Mouse (Mus musculus) right cerebral cortex, postnatal 36 days (tissue): ENCODE measurements at regions not wholly inside any gene's neighbourhood (a gene's known extent, or its start where the extent isn't known, plus 50 kb on each side); places are given as distances from the start of the nearest gene placed in this dataset.

Experiments used
- DNase-seq, 2 experiments: peaks; one replicate each; pipeline ENCODE4 v3.0.0; 2022; ENCODE audit warnings: low spot score in 2 of 2, mixed read lengths in 1 of 2

DNA sequence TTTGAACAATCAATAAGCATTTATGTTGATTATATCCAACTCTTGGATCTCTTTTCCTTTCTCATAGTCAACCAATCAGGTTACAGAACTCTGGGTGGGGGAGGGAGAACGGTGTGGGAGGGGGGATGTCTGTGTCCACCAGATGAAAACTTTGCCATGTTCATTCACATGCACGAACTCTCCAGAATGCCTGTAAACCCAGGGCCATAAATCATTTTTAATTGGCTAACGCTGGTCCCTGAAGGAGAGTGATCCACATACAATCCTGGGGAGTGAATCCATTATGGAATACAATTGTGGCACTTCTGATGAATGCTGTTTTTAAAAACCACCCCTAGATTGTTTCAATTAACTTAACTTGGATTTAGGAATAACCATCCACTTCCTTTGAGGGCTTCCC lies 194.1 kb upstream of the Prickle1 start:
- DNase-seq = no peak

DNA sequence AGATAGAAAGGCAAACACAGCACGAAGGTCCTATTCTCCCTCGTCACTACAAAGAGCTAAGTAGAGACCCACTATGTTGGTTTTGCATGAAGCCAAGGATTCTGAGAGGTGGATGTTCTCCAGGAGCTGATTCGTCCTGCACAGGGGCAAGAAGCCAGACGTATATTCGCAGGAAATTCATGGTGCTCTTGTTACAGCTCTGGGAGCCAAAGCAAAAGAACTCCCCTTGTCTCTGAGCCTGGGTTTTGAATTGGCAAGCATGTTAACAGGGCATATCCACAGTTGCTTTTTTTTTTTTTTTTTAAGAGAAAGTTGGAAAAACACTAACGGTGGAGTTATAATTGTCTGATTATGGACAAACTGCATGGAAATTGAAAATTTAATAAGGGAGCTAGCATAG lies 191.7 kb upstream of the Prickle1 start:
- DNase-seq = no peak

DNA sequence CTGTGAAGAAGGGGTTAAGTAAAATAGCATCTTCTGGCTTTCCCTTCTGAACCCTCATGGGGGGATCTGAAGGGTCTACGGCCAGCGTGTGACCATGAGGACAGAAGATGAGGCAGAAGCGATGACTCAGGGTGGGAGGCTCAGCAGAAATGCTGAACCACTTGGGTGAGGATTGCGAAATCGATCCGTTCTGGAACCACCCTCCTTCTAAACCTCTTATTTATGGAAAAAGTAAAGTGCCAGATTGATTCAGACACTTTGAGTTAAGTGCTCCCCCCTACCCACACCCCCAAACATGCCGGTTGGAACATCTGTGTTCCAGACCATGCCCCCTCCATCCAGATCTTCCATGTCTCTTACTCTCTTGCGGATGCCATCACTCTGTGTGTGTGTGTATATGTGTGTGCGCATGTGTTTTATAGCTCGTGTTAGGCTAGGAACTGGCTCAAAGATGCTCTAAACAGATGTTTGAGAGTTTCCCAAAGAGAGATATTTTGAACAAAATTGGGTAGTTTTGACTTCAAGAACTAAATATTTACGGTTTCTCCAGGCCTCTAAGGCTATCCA lies 190.2 kb upstream of the Prickle1 start:
- no peak for DNase-seq

DNA sequence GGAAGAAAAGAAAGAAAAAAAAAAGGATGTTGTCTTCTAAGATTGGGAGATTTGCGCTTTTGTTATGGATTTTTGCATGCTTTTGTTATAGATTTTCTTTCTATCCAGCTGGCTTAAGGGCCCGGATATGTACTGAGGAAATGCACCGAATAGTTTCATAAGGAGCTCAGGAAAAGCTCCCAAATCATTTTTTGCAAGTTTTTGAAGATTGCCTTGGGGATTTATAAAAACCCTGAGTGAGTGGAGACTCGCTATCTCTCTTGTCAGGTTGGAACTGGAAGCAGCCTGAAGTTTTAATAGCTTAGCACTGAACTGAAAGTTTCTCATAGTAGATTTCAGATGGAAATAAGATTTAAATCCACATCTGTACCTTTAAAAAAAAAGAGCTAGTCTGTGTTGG lies 188.0 kb upstream of the Prickle1 start:
- DNase-seq = no peak

DNA sequence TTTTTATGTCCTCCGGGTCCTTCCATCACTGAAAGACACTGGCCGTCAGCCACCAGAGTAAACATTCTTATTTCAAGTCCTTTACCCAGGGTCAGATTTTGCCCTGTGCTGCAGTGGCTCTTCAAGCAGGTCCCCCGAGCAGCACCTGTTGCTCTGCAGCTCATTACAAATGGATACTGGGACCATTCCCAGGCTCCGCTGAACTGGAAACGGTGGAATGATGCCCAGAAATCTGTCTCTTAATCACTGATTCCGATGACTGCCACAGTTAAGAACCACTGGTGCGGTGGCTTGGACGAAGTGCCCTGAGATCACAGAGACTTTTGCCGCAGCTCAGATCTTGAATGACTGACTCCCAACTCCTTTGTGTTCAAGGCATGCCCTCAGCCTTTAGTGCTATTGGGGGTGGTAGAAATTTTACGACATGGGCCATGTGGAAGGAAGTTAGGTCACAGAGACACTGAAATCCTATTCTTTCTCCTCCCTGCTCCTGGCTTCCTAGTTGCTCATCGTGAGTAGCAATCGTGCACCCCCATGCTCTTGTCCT lies 179.6 kb upstream of the Prickle1 start:
- no peak for DNase-seq

DNA sequence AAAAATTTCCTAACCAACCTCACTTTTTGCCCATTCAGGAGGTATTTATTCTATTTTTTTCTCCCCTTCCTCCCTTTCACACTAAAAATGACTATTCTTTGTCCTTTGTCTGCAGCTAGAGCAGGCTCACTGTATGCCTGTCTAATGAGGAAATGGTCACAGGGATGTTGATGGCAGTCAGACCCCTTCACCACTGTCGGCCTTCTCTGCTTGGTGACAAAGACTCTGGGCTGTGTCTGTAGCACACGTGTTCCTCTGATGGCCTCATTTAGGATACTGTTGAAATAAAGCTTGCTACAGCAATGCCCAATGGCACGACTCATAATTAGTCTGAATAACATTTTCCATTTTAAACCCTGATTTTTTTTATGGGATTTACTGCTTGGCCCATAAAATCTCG lies 178.6 kb upstream of the Prickle1 start:
- DNase-seq = no peak

DNA sequence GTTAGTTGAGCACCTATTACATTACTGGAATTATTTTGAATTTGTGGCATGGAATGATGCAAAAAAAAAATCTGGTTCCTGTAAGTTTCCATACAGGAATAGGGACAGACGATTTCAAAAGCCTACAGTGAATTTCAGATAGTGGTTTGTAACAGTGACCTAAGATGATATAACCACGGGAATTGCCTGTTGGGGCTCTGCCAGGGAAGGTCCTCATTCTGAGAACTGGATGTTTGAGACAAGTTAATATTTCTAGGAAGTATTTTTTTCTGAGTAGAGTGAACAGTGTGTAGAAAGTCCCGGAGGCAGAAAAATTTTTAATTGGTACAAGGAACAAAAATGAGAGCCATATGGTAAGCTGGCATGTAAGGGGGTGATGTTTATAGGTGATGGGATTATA lies 171.3 kb upstream of the Prickle1 start:
- DNase-seq = no peak

DNA sequence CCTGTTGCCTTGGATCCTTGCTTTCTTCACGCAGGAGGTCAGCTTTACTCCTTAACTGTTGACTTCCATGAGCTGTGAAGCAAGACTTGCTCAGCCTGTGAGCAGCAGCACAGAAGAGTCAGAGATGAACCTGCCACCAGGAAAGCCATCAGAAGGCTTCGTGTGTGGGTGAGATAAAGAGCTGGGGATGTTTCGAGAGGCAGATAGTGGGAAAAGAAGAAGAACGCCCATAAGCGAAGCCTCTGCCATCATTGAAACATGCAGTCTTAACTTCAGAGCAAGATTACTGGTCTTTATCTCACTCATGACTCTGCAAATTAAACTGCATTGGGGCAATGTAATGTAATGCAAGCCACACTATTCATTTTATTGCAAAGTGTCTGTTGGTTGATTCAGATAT lies 167.4 kb upstream of the Prickle1 start:
- DNase-seq = no peak

DNA sequence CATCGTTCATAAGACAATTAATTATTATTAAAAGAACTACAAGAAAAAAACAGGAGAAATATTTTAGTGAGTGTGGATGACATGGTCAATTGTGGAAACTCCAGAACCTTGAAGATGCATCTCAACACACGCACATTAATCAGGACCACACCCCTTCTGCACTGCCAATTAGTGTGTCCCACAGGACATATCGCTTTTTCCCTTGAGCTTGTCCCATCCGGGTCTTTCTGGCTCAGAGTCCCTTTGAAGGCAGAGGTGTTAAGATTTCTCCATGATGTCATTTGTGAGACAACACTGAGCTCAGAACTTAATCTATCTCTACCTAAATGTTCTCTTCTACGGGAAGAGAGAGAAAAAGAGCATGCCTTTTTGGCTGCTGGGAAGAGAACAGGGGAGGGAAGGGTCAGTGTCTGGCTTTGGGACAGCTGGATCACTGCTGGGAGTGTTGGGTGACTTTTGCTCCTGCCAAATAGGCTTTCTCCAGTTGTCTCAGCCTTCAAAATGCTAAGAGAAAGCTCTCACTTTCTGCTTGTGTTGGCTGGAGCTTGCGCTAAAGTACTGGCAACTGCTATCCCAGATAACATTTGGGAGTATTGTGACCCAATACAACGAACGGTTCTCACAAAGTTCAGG lies 162.6 kb upstream of the Prickle1 start:
- DNase-seq = no peak

DNA sequence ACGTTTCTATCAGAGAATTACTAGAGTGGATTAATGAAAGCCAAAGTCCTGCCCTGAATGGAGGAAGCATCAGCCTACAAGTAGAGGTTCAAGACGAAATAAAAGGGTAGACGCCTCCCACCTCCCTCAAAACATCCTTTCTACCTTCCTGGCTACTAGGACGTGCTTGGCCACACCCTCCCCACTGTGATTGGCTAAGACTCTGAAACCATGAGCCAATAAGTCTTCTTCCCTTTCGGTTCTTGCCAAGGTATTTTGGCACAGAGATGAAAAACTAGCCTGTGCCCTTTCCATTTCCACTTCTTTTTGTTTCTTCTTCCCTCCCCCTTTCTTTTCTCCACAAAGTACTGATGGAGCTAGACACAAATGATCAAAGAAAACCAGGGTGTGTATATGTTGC lies 160.3 kb upstream of the Prickle1 start:
- no peak for DNase-seq

DNA sequence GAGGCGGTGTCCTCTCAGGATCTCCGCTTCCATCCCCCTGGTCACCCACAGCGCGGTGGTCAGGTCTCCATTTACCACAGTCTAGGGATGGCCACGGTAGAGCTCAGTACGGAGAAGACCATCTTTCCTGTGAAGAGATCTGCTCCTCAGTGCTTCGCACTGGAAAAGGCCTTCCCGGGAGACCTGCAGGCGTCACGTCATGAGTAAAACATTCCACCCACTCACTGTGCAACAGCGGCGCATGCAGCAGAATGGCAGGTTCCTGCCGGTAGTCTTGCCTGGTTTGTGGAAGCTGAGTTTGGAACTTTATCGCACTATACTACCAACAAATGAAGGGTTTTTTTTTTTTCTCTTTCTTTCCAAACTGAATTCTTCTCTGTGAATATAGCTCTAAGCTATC lies 156.1 kb upstream of the Prickle1 start:
- DNase-seq = peak; percentile 32 to 59

DNA sequence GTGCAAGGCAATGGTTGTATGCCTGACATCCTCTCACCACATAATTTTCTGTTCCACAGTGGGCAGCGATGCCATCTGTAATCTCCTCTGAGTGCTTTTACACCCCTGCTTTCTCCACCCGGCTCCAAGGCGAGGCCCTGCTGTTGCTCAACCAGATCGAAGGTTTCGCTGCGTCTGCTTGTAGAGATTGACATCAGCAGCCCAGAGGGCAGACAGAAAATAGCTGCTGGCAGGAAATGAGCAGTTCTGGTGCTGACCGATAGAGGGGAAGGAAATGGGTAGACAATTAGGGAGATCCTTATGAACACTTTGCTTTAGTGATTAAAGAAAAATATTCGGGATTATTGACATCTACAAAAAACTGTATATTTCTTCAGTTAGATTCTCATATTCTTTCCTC lies 155.3 kb upstream of the Prickle1 start:
- DNase-seq = peak in 1 of 2 experiments; percentile 11

DNA sequence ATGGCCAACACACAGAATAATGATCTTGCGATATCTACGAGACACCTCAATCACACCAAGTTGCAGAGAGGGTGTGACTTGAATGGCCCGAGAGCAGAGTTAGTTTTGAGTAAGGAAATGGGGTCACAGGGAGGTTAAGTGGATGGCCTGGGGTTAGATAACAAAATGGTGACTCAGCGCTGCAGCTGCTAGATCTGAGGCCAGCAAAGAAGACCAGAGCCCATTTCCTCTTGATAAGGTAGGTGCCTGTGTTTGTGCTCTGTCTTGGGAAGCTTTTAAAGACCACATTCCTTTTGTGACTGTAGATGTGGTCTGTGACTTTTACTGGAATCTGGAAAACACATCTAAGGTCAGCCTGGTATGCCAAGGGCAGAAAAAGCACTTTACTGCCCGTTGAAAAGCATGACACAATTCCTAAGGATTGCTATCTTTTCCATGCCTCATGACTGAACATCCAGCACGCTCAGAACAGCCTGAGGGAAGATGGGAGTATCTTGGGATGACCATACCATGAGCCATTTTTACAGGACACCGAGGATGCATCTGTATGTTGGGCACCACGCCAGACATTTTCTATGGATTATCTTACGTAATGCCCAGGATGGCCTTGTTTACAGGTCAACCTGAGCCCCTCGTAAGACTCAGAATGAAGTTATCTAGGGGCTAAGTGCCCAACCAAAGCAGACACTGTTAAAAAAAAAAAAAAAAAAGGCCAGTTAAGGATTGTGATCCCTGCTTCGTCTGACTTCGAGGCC lies 148.7 kb upstream of the Prickle1 start:
- no peak for DNase-seq

DNA sequence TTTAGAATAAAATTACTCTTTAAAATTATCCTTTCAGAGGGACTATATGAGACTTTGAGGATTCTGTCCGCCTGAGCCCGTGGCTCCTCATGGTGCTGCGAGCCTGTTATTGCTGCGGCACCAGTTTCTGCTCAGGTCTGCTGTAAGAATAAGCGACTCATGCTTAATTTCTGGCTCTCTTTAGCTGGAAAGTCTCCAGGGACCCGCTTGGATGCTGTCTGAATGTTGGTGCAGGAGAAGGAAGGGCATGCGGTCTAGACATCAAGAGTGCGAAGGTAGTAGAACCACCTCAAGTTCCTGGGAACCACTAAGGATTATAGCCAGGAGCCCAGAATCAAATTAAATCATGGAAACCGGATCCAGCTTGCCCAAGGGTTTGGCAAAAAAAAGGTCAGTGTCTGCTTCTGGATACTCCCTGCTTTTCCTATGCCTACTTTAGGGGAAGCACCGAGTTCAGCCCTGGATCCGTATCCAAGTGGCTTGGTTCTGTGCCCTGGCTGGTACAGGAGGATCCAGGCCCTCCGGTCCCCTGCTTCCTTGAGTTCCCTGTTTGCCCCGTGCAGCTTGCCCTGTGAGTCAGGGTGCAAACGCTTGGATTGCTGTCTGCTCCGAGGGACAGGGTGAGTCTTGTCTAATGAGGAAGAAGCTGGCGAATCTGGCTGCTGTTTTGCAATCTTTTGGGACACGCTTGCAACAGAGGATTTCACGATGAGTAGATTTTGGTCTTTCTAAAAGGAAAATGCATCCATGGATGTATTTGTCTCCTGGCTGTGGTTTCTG lies 138.2 kb upstream of the Prickle1 start:
- no peak for DNase-seq

DNA sequence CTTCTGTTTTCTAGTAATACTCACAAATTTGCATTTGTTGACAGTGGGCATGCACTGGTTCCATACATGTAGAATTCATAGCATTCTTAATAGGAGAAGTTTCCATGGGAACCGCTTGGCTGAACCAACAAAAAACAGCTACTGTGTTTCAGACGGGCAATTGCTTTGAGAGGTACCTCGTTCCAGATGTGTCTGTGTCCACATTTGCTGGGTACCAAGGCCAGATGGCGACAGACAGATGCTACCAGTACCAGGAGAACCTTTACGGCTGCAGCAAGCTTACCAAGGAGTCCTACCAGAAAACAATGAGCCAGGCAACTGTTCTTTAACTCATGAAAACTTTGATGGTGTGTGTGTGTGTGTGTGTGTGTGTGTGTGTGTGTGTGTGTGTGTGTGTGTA lies 137.1 kb upstream of the Prickle1 start:
- no peak for DNase-seq

DNA sequence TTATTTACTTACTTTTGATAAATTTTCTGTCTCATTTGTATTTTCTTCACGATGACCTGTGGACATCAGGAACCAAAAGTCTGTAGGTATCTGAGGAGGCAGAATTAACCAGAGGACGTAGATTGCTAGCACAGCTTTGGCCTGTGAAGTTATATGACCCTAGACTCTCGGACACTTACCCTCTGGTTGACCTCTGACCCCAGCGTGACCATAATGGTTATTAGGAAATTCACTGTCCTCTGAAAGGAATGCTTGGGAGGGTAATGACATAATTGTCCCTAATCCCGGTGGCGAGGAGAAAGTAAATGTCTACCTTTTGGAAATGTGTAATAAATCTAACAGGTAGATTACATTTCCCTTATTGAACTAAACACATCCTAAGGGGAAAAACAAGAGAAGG lies 135.5 kb upstream of the Prickle1 start:
- no peak for DNase-seq

DNA sequence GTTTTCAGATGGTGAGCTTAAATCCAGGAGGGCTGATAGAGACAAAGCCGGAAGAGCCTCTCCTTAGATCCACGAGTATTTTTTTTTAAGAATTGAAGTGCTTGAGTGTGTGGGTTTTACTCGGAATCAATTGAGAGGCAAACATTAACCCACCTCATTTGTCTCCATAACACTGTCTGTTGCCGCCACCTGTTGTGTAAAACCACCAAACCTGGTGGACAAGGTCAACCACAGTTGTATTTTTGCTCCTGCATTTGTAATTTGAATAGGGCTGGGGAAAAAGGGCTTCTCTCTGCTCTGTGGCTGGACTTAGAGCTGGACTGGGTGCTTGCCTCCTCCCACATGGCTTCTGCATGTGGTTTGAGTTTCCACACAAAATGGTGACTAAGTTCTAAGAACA lies 119.8 kb upstream of the Prickle1 start:
- no peak for DNase-seq

DNA sequence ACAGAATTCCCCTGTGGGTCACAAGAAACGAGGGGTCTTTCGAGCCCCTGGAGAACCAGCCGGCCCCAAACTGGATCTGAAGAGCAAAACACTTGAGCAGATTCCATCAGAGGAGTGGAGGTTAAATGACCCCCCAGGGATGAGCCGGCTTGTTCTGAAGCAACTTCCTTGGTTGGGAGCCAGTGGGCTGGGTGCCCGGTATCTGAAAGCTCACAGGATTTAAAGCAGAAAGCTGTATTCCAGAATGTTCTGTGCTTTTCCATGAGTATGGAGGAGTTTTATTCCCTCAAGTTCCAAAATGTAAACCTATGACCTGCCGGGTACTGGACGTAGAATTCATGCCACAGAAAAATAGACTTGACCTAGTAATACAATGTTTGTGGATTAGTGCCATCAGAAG lies 117.7 kb upstream of the Prickle1 start:
- peak in 1 of 2 experiments; percentile 14 for DNase-seq

DNA sequence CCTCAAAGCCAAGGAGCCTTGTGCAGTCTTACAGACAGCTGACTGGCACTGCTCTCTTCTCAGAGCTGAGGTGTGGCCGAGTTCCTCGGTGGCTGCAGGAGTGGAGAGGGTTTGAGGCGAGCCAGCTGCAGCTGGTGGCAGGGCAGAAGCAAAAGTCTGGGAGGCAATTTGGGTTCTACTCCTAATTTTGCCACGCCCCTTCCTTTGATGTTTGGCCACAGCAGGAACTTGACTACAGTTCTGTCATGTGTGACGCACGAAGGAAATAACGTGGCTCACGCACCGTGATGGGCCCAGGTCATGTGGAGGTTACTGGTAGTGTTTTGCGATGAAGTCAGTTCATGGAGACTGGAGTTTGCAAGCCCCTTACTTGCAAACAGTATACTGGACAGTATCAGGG lies 116.9 kb upstream of the Prickle1 start:
- no peak for DNase-seq

DNA sequence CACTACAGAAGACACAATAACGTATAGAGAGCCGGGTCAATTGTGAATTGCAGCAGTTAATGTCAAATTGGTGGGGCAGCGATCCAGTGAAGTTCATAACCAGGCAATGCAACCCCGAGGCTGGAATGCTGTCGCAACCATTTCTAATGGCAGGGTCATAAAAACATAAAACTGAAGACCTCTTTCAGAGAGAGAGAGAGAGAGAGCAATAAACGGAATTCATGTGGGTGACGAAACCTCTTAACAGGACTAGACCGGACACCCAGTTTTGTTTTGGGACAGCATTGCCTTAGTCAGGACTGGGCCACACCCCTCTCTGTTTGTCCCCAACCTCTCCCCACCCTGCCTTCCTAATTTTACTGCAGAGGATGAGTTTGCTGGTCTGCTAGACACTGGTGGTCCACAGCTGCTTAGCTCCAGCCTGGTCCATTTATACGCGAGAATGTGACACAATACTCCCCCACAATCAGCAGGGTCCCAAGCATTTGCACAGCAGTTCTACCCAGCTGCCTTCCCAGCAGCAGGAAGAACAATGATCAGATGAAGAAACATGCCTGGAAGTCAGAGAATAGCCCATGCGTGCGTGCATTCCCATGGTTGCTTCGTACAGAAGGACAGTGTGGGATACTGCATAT lies 115.6 kb upstream of the Prickle1 start:
- DNase-seq = no peak

DNA sequence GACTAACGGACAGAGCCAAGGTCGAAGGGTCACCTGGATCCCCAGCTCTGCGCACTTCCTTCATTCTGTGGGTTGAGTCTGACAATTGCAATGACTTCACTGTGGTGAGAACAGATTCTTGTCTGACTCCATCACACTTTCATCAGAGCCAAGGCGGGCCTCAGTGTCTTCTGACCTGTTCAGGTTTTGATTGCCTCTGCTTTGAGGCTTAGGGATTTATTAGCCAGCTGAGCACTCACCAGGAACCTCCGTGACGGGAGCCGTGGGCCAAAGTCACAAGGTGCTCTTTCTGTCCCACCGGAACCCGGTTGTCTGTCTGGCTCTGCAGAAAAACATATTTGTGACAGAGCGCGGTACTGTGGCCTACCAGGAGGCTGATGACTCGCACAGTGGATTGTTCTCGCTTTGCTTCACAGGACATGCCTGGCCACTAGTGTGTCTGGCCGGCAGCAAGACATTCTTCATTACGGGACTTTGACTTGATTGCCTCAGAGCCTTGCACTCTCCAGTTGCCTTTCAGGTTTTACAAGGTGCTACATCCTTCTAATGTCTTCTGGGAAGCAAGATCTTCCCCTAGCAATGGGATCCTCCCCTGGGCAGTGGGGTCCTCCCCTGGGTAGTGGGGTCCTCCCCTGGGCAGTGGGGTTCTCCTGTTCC lies 114.9 kb upstream of the Prickle1 start:
- DNase-seq = no peak
